Mouse (Mus musculus): Measurements from ENCODE around the gene Dctn2. TPM values are rescaled to one million over a fixed set of nuclear protein-coding genes. Genes with fewer than 3 reads are reported as not detected.

Dctn2 gene
- total and polyA plus RNA-seq, 3 experiments: 135 to 161 (median 139) TPM

DNA sequence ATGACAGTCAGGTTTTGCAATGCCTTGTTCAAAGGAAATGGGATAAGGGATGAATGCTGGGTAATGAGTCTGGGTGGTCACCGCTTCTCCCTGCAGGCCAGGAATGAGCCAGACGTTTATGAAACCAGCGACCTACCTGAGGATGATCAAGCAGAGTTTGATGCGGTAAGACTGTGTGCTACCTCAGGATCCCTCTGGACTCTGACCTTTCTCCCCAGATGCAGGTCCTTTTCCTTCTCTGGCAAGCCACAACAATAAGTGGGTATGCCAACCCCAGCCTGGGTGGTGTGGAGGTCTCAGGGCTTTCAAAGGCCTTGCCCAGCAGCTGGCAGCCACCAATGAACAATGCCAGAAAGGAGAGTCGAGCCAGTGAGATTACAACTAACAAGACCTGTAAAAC is 1.1 kb downstream of the Dctn2 start:
- Histone ChIP-seq H3K36me3 (replicated peaks) (peaks cover 47% of the 10 kb centered on the region), H3K27me3 (ENCODE audit: insufficient read depth, low read length) (peaks cover 16% of the 10 kb centered on the region), H3K4me3 (ENCODE audit: low read depth, low read length) (peak overlapping the region; percentile 83), H3K4me1 (ENCODE audit: insufficient read depth, low read depth, low read length) (peaks cover 61% of the 10 kb centered on the region), H3K9me3 (replicated peaks) (no peaks in the 10 kb centered on the region)
- ATAC-seq (ENCODE audit: extremely low read depth, insufficient number of reproducible peaks, low FRiP score, poor library complexity, severe bottlenecking) (no peak), DNase-seq (ENCODE audit: low spot score) (no peak)
- TF ChIP-seq CTCF (IDR thresholded peaks at IDR 0.05; ENCODE audit: low read depth, low read length): no peak
- TF ChIP-seq GATA2 (IDR thresholded peaks at IDR 0.05; ENCODE audit: borderline replicate concordance, low read depth, low read length): no peak
- TF ChIP-seq POLR2AphosphoS5 (IDR thresholded peaks at IDR 0.05; ENCODE audit: insufficient replicate concordance, low read depth, low read length): no peak

DNA sequence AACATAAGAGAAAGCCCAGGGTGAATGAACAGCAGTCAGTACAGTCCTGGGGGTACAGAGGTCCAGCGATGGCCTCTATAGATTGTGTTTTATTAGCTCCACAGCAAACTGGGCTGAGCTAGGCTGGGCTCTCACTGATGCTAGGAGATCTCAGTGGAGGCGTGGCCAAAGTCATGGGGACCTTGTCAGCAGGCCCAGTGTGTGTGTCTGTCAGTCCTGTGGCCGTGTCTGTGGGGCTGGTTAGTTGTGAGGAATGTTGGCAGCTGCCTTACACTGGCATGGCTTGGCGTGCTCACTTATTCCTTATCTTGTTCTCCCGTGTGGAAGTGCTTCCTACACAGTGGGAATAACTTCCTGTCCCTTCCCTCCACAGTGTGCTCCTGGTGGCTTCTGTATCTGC is 2.2 kb downstream of the Dctn2 start:
- Histone ChIP-seq H3K9me3 (replicated peaks) (no peaks in the 10 kb centered on the region), H3K27me3 (ENCODE audit: insufficient read depth, low read length) (peaks cover 7% of the 10 kb centered on the region; the same call in 1 of the 2 replicates), H3K36me3 (replicated peaks) (peaks cover 58% of the 10 kb centered on the region), H3K4me3 (ENCODE audit: low read depth, low read length) (peak overlapping the region; percentile 31; the same call in 1 of the 2 replicates), H3K4me1 (ENCODE audit: insufficient read depth, low read depth, low read length) (peaks cover 54% of the 10 kb centered on the region)
- no peak for TF ChIP-seq GATA2 (IDR thresholded peaks at IDR 0.05; ENCODE audit: borderline replicate concordance, low read depth, low read length)
- no peak for TF ChIP-seq GATA1 (IDR thresholded peaks at IDR 0.05; ENCODE audit: borderline replicate concordance, low read length)
- no peak for TF ChIP-seq CTCF (IDR thresholded peaks at IDR 0.05; ENCODE audit: low read depth, low read length)
- TF ChIP-seq TAL1 (conservative IDR thresholded peaks at IDR 0.05; ENCODE audit: low read depth, low read length): no peak
- no peak for TF ChIP-seq POLR2AphosphoS5 (IDR thresholded peaks at IDR 0.05; ENCODE audit: insufficient replicate concordance, low read depth, low read length)
- ATAC-seq (ENCODE audit: extremely low read depth, insufficient number of reproducible peaks, low FRiP score, poor library complexity, severe bottlenecking) (no peak), DNase-seq (ENCODE audit: low spot score) (no peak)

DNA sequence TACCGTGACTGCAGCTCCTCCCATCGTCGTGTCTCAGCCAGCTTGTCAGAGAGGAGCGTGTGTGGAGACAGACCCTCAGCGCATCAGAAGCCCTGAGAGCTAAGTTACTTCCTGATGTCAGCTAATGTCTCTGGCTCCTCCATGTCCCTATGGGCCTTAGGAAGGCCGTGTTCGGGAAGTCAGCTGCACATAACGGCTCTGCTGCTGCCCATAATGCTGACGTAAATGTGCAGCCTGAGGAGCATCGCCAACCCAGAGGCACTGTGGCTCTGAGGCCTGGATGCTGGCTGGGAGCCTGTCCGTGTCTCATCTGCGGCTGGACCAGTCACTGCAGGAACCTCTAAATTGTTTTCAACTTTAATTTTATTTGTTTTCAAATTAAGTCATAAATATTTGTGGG is 2.9 kb downstream of the Dctn2 start:
- Histone ChIP-seq H3K4me1 (ENCODE audit: insufficient read depth, low read depth, low read length) (peaks cover 55% of the 10 kb centered on the region), H3K36me3 (replicated peaks) (peaks cover 64% of the 10 kb centered on the region)
- ATAC-seq (ENCODE audit: extremely low read depth, insufficient number of reproducible peaks, low FRiP score, poor library complexity, severe bottlenecking): no peak

DNA sequence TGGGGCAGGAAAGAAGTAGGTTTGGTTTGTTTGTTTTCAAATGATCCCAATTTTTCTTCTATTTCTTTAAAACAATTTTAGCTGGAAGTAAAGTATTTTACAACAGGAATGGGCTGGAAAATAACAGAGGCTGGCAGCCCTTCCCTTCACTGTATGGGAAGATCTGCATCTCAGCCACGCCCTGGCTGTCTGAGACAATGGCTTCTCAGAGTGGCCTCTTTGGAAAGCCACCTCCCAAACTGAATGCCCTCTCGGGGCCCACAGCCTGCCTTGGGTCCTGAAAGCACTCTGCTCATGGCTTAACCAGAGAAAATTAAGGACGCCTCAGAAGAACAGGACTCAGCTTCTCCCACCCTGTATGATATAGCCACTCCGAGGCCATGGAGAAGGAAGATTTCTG is 3.7 kb downstream of the Dctn2 start:
- no peak for TF ChIP-seq TAL1 (conservative IDR thresholded peaks at IDR 0.05; ENCODE audit: low read depth, low read length)
- no peak for TF ChIP-seq CTCF (IDR thresholded peaks at IDR 0.05; ENCODE audit: low read depth, low read length)
- no peak for TF ChIP-seq GATA2 (IDR thresholded peaks at IDR 0.05; ENCODE audit: borderline replicate concordance, low read depth, low read length)
- TF ChIP-seq GATA1 (IDR thresholded peaks at IDR 0.05; ENCODE audit: borderline replicate concordance, low read length): no peak
- TF ChIP-seq POLR2AphosphoS5 (IDR thresholded peaks at IDR 0.05; ENCODE audit: insufficient replicate concordance, low read depth, low read length): no peak

More for the DNA sequence above, 2.9 kb downstream of the Dctn2 start:
- no peak for TF ChIP-seq POLR2AphosphoS5 (IDR thresholded peaks at IDR 0.05; ENCODE audit: insufficient replicate concordance, low read depth, low read length)
- no peak for TF ChIP-seq GATA2 (IDR thresholded peaks at IDR 0.05; ENCODE audit: borderline replicate concordance, low read depth, low read length)
- no peak for TF ChIP-seq CTCF (IDR thresholded peaks at IDR 0.05; ENCODE audit: low read depth, low read length)
- no peak for TF ChIP-seq GATA1 (IDR thresholded peaks at IDR 0.05; ENCODE audit: borderline replicate concordance, low read length)
- TF ChIP-seq TAL1 (conservative IDR thresholded peaks at IDR 0.05; ENCODE audit: low read depth, low read length): no peak
- peak overlapping the region; percentile 39; the same call in 1 of the 2 replicates for H3K4me3 ChIP-seq (ENCODE audit: low read depth, low read length)
- peaks cover 4% of the 10 kb centered on the region; the same call in 1 of the 2 replicates for H3K27me3 ChIP-seq (ENCODE audit: insufficient read depth, low read length)
- DNase-seq (ENCODE audit: low spot score): no peak
- H3K9me3 ChIP-seq (replicated peaks): no peaks in the 10 kb centered on the region

DNA sequence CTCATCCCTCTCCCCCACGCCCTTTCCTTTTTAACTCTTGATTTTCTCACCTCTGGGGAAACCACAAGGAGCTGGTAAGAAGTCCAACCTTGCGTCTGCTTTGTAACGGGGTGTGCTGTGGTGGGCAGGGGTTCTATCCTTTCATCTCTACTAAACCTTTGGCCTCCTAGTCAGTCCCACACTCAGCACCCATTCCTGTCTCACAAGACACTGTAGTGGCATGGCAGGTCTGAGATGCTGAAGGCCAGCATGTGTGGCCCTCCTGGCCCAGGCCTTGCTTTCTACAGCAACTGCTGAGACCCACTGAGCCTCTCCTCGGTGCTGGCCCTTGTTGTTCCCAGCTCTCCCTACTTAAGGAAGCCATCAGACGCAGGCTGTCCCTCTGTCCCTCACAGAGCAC is 6.2 kb downstream of the Dctn2 start:
- H3K9me3 ChIP-seq (replicated peaks): no peaks in the 10 kb centered on the region
- peaks cover 45% of the 10 kb centered on the region for H3K4me1 ChIP-seq (ENCODE audit: insufficient read depth, low read depth, low read length)
- no peak for ATAC-seq (ENCODE audit: extremely low read depth, insufficient number of reproducible peaks, low FRiP score, poor library complexity, severe bottlenecking)
- H3K27me3 ChIP-seq (ENCODE audit: insufficient read depth, low read length): no peaks in the 10 kb centered on the region
- DNase-seq (ENCODE audit: low spot score): no peak
- no peak for TF ChIP-seq GATA1 (IDR thresholded peaks at IDR 0.05; ENCODE audit: borderline replicate concordance, low read length)
- no peak overlapping the region for H3K4me3 ChIP-seq (ENCODE audit: low read depth, low read length)
- peaks cover 95% of the 10 kb centered on the region for H3K36me3 ChIP-seq (replicated peaks)

More for the DNA sequence above, 3.7 kb downstream of the Dctn2 start:
- no peaks in the 10 kb centered on the region for H3K27me3 ChIP-seq (ENCODE audit: insufficient read depth, low read length)
- H3K4me1 ChIP-seq (ENCODE audit: insufficient read depth, low read depth, low read length): peaks cover 54% of the 10 kb centered on the region
- DNase-seq (ENCODE audit: low spot score): no peak
- no peak for ATAC-seq (ENCODE audit: extremely low read depth, insufficient number of reproducible peaks, low FRiP score, poor library complexity, severe bottlenecking)
- no peak overlapping the region for H3K4me3 ChIP-seq (ENCODE audit: low read depth, low read length)
- H3K36me3 ChIP-seq (replicated peaks): peaks cover 73% of the 10 kb centered on the region
- no peaks in the 10 kb centered on the region for H3K9me3 ChIP-seq (replicated peaks)

DNA sequence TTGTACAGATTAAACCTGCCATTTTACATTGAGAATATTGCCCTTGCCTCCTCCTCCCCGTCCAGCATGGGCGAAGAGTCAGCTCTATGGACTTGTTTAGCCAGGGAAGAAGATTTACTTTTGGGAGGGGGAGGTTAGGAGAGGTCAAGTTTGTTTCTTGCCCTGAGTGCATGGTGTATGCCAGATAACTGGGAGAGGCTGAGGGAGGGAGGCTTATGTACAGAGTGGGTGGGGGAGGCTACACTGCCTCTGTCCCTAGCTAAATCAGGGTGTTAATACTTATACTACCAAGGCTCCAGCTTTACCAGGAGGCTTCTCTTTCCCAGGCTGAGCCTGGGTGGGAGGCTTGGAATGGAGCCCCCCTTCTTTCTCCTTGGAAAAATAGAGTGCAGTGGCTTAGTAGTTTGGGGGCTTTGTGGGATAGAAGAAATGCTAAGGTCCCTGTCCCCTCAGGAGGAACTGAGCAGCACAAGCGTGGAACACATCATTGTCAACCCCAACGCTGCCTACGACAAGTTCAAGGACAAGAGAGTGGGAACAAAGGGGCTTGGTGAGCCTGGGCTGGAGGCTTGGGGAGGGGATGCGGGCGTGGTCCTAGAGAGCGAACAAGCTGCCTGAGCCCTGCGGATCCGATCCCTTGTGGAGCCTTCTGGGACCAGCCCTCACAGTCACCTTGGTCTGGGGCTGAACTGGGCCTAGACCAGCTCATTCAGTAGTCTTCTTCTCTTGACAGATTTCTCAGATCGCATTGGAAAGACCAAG is 8.3 kb downstream of the Dctn2 start:
- Histone ChIP-seq H3K9me3 (replicated peaks) (no peaks in the 10 kb centered on the region), H3K4me1 (ENCODE audit: insufficient read depth, low read depth, low read length) (peaks cover 31% of the 10 kb centered on the region), H3K36me3 (replicated peaks) (peaks cover 99% of the 10 kb centered on the region), H3K4me3 (ENCODE audit: low read depth, low read length) (no peak overlapping the region), H3K27me3 (ENCODE audit: insufficient read depth, low read length) (no peaks in the 10 kb centered on the region)
- no peak for DNase-seq (ENCODE audit: low spot score)
- ATAC-seq (ENCODE audit: extremely low read depth, insufficient number of reproducible peaks, low FRiP score, poor library complexity, severe bottlenecking): no peak
- TF ChIP-seq GATA1 (IDR thresholded peaks at IDR 0.05; ENCODE audit: borderline replicate concordance, low read length) (no peak), TAL1 (conservative IDR thresholded peaks at IDR 0.05; ENCODE audit: low read depth, low read length) (no peak), GATA2 (IDR thresholded peaks at IDR 0.05; ENCODE audit: borderline replicate concordance, low read depth, low read length) (no peak), POLR2AphosphoS5 (IDR thresholded peaks at IDR 0.05; ENCODE audit: insufficient replicate concordance, low read depth, low read length) (no peak), CTCF (IDR thresholded peaks at IDR 0.05; ENCODE audit: low read depth, low read length) (no peak)

Data from G1E (cell line).